Mouse (Mus musculus): ENCODE data around the gene Hic2.

DNA sequence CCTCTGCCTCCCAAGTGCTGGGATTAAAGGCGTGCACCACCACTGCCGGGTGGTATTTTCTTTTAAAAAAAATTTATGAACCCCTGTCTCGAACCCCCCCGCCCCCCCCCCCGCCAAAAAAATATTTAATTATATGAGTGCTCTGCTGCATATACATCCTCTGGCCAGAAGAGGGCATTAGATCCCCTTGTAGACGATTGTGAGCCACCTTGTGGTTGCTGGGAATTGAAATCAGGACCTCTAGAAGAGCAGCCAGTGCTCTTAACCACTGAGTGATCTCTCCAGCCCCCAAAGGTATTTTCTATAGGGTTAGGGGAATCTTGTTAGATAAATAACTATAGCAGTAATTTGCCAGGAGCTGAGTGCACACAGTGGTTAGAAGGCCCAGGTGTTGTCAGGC is 28.4 kb upstream of the Hic2 start:
- TF ChIP-seq GATA1 (IDR thresholded peaks at IDR 0.05; ENCODE audit: low read length) (no peak), TAL1 (IDR thresholded peaks at IDR 0.05; ENCODE audit: low read length) (no peak)
